ENCODE assay signal across 13 mouse cellular contexts in genomic region chr1:120883632-120884031, GRCm38 (mm10).
DNase-seq lines count a peak whose midpoint lies in the region; ATAC-seq and TF ChIP-seq lines count a peak whose summit lies in the region.
"Had no signal": no experiment of that assay in that cellular context is flagged by ENCODE, and none has a peak within 500 bp of the region (broad histone marks: within the 10 kb centered on the region; RNA-seq: fewer than 3 reads in every experiment).

No protein-coding gene starts in this region.

- no peaks in the 10 kb centered on the region for H3K9me3 ChIP-seq in hindbrain, embryonic 11.5 days (ENCODE audit: control insufficient read depth, low read length)
- no peaks in the 10 kb centered on the region for H3K9me3 ChIP-seq in hindbrain, embryonic 10.5 days
- H3K9me3 ChIP-seq in forebrain, embryonic 12.5 days, result no peaks in the 10 kb centered on the region
- no peaks in the 10 kb centered on the region for H3K9me3 ChIP-seq in midbrain, embryonic 13.5 days
- no peaks in the 10 kb centered on the region for H3K9me3 ChIP-seq in heart, embryonic 12.5 days (replicated peaks)
- no peaks in the 10 kb centered on the region for H3K9me3 ChIP-seq in intestine, embryonic 16.5 days (ENCODE audit: control insufficient read depth, low read length)
- H3K9me3 ChIP-seq: embryonic facial prominence, embryonic 13.5 days; megakaryocyte, embryonic 14.5 days had no signal

- no peak overlapping the region for H3K9ac ChIP-seq in hindbrain, embryonic 11.5 days (ENCODE audit: low read depth, low read length)
- H3K9ac ChIP-seq in forebrain, embryonic 12.5 days, result no peak overlapping the region
- H3K9ac ChIP-seq in midbrain, embryonic 13.5 days (replicated peaks), result no peak overlapping the region
- no peak overlapping the region for H3K9ac ChIP-seq in heart, embryonic 12.5 days
- no peak overlapping the region for H3K9ac ChIP-seq in intestine, embryonic 16.5 days (ENCODE audit: low read depth, low read length)
- H3K9ac ChIP-seq: embryonic facial prominence, embryonic 13.5 days; liver, postnatal 0 days had no signal

- H3K27me3 ChIP-seq in hindbrain, embryonic 11.5 days (ENCODE audit: control insufficient read depth, insufficient read depth, low read length), result no peaks in the 10 kb centered on the region
- H3K27me3 ChIP-seq in hindbrain, embryonic 10.5 days (ENCODE audit: insufficient read depth, poor library complexity, severe bottlenecking), result no peaks in the 10 kb centered on the region
- H3K27me3 ChIP-seq in forebrain, embryonic 12.5 days, result no peaks in the 10 kb centered on the region
- H3K27me3 ChIP-seq in midbrain, embryonic 13.5 days, result no peaks in the 10 kb centered on the region
- no peaks in the 10 kb centered on the region for H3K27me3 ChIP-seq in heart, embryonic 12.5 days (replicated peaks)
- H3K27me3 ChIP-seq in intestine, embryonic 16.5 days (replicated peaks; ENCODE audit: control insufficient read depth, insufficient read depth, low read length), result no peaks in the 10 kb centered on the region
- H3K27me3 ChIP-seq: CH12.LX; megakaryocyte, embryonic 14.5 days had no signal

- ATAC-seq in hindbrain, embryonic 11.5 days (ENCODE audit: low FRiP score), result peak; percentile 22; the same call in 1 of the 2 replicates
- ATAC-seq in forebrain, embryonic 12.5 days (ENCODE audit: low FRiP score), result peak; percentile 58; the same call in 1 of the 2 replicates
- ATAC-seq in midbrain, embryonic 13.5 days, result peak; percentile 74
- ATAC-seq in heart, embryonic 12.5 days (ENCODE audit: insufficient number of reproducible peaks, low FRiP score), result no peak
- no peak for ATAC-seq in intestine, embryonic 16.5 days
- ATAC-seq: liver, postnatal 0 days had no signal

- no peak for TF ChIP-seq CTCF in brain, embryonic 14.5 days (IDR thresholded peaks at IDR 0.05; ENCODE audit: borderline replicate concordance, extremely low read depth, insufficient read depth, insufficient read length)

- TF ChIP-seq POLR2A in brain, embryonic 14.5 days (IDR thresholded peaks at IDR 0.05; ENCODE audit: borderline replicate concordance, extremely low read depth, insufficient read depth, insufficient read length, poor library complexity, severe bottlenecking), result no peak

- 61% methylated on average over 9 of the region's 9 CpGs for WGBS in hindbrain, embryonic 11.5 days
- WGBS in hindbrain, embryonic 10.5 days, result 76% methylated on average over 9 of the region's 9 CpGs
- WGBS in forebrain, embryonic 12.5 days, result 52% methylated on average over 9 of the region's 9 CpGs
- WGBS in midbrain, embryonic 13.5 days, result 45% methylated on average over 9 of the region's 9 CpGs
- 65% methylated on average over 9 of the region's 9 CpGs for WGBS in heart, embryonic 12.5 days
- WGBS in intestine, embryonic 16.5 days, result 73% methylated on average over 9 of the region's 9 CpGs

- H3K36me3 ChIP-seq in hindbrain, embryonic 11.5 days (ENCODE audit: control insufficient read depth, insufficient read depth, low read length), result no peaks in the 10 kb centered on the region
- H3K36me3 ChIP-seq in hindbrain, embryonic 10.5 days, result no peaks in the 10 kb centered on the region
- H3K36me3 ChIP-seq in forebrain, embryonic 12.5 days (replicated peaks), result no peaks in the 10 kb centered on the region
- H3K36me3 ChIP-seq in midbrain, embryonic 13.5 days, result no peaks in the 10 kb centered on the region
- H3K36me3 ChIP-seq in heart, embryonic 12.5 days, result no peaks in the 10 kb centered on the region
- no peaks in the 10 kb centered on the region for H3K36me3 ChIP-seq in intestine, embryonic 16.5 days (ENCODE audit: control insufficient read depth, insufficient read depth, low read length)
- H3K36me3 ChIP-seq: embryonic facial prominence, embryonic 13.5 days had no signal

- peaks cover 4% of the 10 kb centered on the region; the same call in 1 of the 2 replicates for H3K4me1 ChIP-seq in hindbrain, embryonic 11.5 days (replicated peaks; ENCODE audit: control insufficient read depth, insufficient read depth, low read length)
- H3K4me1 ChIP-seq in hindbrain, embryonic 10.5 days (replicated peaks), result peaks cover 12% of the 10 kb centered on the region
- H3K4me1 ChIP-seq in forebrain, embryonic 12.5 days, result peaks cover 13% of the 10 kb centered on the region
- peaks cover 14% of the 10 kb centered on the region for H3K4me1 ChIP-seq in midbrain, embryonic 13.5 days (replicated peaks)
- H3K4me1 ChIP-seq in heart, embryonic 12.5 days (replicated peaks), result no peaks in the 10 kb centered on the region
- no peaks in the 10 kb centered on the region for H3K4me1 ChIP-seq in intestine, embryonic 16.5 days (ENCODE audit: control insufficient read depth, insufficient read depth, low read length)
- H3K4me1 ChIP-seq: embryonic facial prominence, embryonic 13.5 days; megakaryocyte, embryonic 14.5 days had no signal

- DNase-seq in hindbrain, embryonic 11.5 days (ENCODE audit: low spot score), result no peak
- no peak for DNase-seq in hindbrain, embryonic 10.5 days (ENCODE audit: low spot score)
- peak; percentile 90 for DNase-seq in brain, embryonic 14.5 days (ENCODE audit: low read depth)
- DNase-seq: gastrocnemius, postnatal 25 days; kidney, postnatal 10 days; liver, postnatal 0 days had no signal

- H3K27ac ChIP-seq in hindbrain, embryonic 11.5 days (ENCODE audit: low read depth, low read length), result no peak overlapping the region
- no peak overlapping the region for H3K27ac ChIP-seq in hindbrain, embryonic 10.5 days
- H3K27ac ChIP-seq in forebrain, embryonic 12.5 days, result no peak overlapping the region
- no peak overlapping the region for H3K27ac ChIP-seq in midbrain, embryonic 13.5 days
- no peak overlapping the region for H3K27ac ChIP-seq in heart, embryonic 12.5 days (ENCODE audit: poor library complexity, severe bottlenecking)
- no peak overlapping the region for H3K27ac ChIP-seq in intestine, embryonic 16.5 days (ENCODE audit: low read length)
- H3K27ac ChIP-seq: embryonic facial prominence, embryonic 13.5 days had no signal

- H3K4me2 ChIP-seq in hindbrain, embryonic 11.5 days (replicated peaks; ENCODE audit: low read depth, low read length), result no peak overlapping the region
- H3K4me2 ChIP-seq in forebrain, embryonic 12.5 days, result no peak overlapping the region
- no peak overlapping the region for H3K4me2 ChIP-seq in midbrain, embryonic 13.5 days (replicated peaks)
- no peak overlapping the region for H3K4me2 ChIP-seq in heart, embryonic 12.5 days
- H3K4me2 ChIP-seq in intestine, embryonic 16.5 days (ENCODE audit: low read depth, low read length), result no peak overlapping the region
- H3K4me2 ChIP-seq: embryonic facial prominence, embryonic 13.5 days had no signal

- no peak overlapping the region for H3K4me3 ChIP-seq in hindbrain, embryonic 11.5 days (ENCODE audit: low read depth, low read length)
- H3K4me3 ChIP-seq in hindbrain, embryonic 10.5 days, result no peak overlapping the region
- no peak overlapping the region for H3K4me3 ChIP-seq in forebrain, embryonic 12.5 days (replicated peaks)
- no peak overlapping the region for H3K4me3 ChIP-seq in midbrain, embryonic 13.5 days (replicated peaks)
- H3K4me3 ChIP-seq in heart, embryonic 12.5 days, result no peak overlapping the region
- no peak overlapping the region for H3K4me3 ChIP-seq in intestine, embryonic 16.5 days (ENCODE audit: low read length)
- H3K4me3 ChIP-seq: embryonic facial prominence, embryonic 13.5 days; megakaryocyte, embryonic 14.5 days had no signal

Comparison
In these comparisons a context has a peak if more than half of its experiments do, and no peak if none do; other contexts are left out.
1. ATAC-seq: peak in hindbrain, embryonic 11.5 days (single experiment), forebrain, embryonic 12.5 days (single experiment) and midbrain, embryonic 13.5 days (single experiment); none in heart, embryonic 12.5 days (single experiment) and intestine, embryonic 16.5 days (single experiment).